Mouse (Mus musculus) hindbrain, postnatal 0 days (tissue): Measurements from ENCODE around the gene Ivd. TPM values are rescaled to one million over a fixed set of nuclear protein-coding genes. Genes with fewer than 3 reads are reported as not detected.

Source experiments
- ATAC-seq: fragments of 200-750 bp; cut with Nextera tagmentation; 2 replicates; pipeline ENCODE4 v1.8.0; 2017; ENCODE audit warnings: mild to moderate bottlenecking, moderate TSS enrichment, moderate library complexity
- DNase-seq: peaks from one replicate; pipeline ENCODE4 v3.0.0-alpha.2; 2015; ENCODE audit warnings: low spot score
- H3K27ac ChIP-seq: fragments of 300-500 bp; sonication (generic); 2 replicates; pipeline ENCODE4 v1.5.1; 2014; ENCODE audit warnings: mild to moderate bottlenecking
- H3K27me3 ChIP-seq: fragments of 300-500 bp; sonication (generic); 2 replicates; pipeline ENCODE4 v1.6.1; 2014; ENCODE audit warnings: low read length, mixed read lengths; ENCODE audit not compliant: insufficient read depth
- H3K36me3 ChIP-seq: fragments of 300-500 bp; sonication (generic); 2 replicates; pipeline ENCODE4 v1.6.1; 2014; ENCODE audit warnings: low read length, mixed read lengths; ENCODE audit not compliant: insufficient read depth
- H3K4me1 ChIP-seq: fragments of 300-500 bp; sonication (generic); 2 replicates; pipeline ENCODE4 v1.6.1; 2014; ENCODE audit warnings: antibody characterized with exemption, low read length, mixed read lengths; ENCODE audit not compliant: insufficient read depth
- H3K4me2 ChIP-seq: fragments of 300-500 bp; sonication (generic); 2 replicates; pipeline ENCODE4 v1.6.1; 2014; ENCODE audit warnings: low read depth, mild to moderate bottlenecking, low read length, moderate library complexity, mixed read lengths
- H3K4me3 ChIP-seq: fragments of 300-500 bp; sonication (generic); 2 replicates; pipeline ENCODE4 v1.5.1; 2014; ENCODE audit warnings: low read length
- H3K9ac ChIP-seq: fragments of 300-500 bp; sonication (generic); replicated peaks from 2 replicates; pipeline ENCODE4 v1.6.1; 2014; ENCODE audit warnings: mild to moderate bottlenecking, low read length, moderate library complexity, mixed read lengths
- H3K9me3 ChIP-seq: fragments of 300-500 bp; sonication (generic); 2 replicates; pipeline ENCODE4 v1.6.1; 2016; ENCODE audit warnings: low read length, mixed read lengths
- CTCF ChIP-seq: IDR thresholded peaks from 2 replicates; pipeline ENCODE4 v1.5.1; 2016; ENCODE audit warnings: antibody characterized with exemption, control low read depth, low read depth
- WGBS: fragments of 180-500 bp; shearing (Covaris S2); extraction: QIAGEN DNeasy Blood & Tissue Kit; methylation state at CpG from one replicate; pipeline ENCODE4 v1.1.7; 2014; 5-methylcytosine and 5-hydroxymethylcytosine counted together
- polyA plus RNA-seq: library from polyadenylated mRNA; unstranded; fragments of >200 nt; fragmentation: Nextera tagmentation; extraction: Ambion mirVana; gene quantifications from 2 replicates; pipeline ENCODE4 v1.2.1, GENCODE M21; 2015
- total RNA-seq: library from RNA; depleted of rRNA; stranded (reverse); fragments of >200 nt; gene quantifications from 2 replicates; pipeline ENCODE4 v1.2.3, GENCODE M21; 2014

The Ivd gene
- total and polyA plus RNA-seq, 2 experiments from 2014 or later: 61.7 to 101 TPM

GRCm38 (mm10) chr2:118876453-118876852 is 14.7 kb downstream of the Ivd start:
- H3K4me2 ChIP-seq: no peak overlapping the region
- ATAC-seq (no peak), DNase-seq (no peak)
- 95% methylated on average over 9 of the region's 9 CpGs for WGBS
- no peaks in the 10 kb centered on the region for H3K4me1 ChIP-seq
- no peak overlapping the region for H3K27ac ChIP-seq
- no peak for TF ChIP-seq CTCF
- no peak overlapping the region for H3K4me3 ChIP-seq
- H3K27me3 ChIP-seq: no peaks in the 10 kb centered on the region
- peaks cover 7% of the 10 kb centered on the region; the same call in 1 of the 2 replicates for H3K36me3 ChIP-seq
- no peaks in the 10 kb centered on the region for H3K9me3 ChIP-seq
- no peak overlapping the region for H3K9ac ChIP-seq

- H3K27ac ChIP-seq: no peak overlapping the region
- no peak for DNase-seq
- H3K4me1 ChIP-seq: no peaks in the 10 kb centered on the region
- H3K27me3 ChIP-seq: peaks cover 9% of the 10 kb centered on the region; the same call in 1 of the 2 replicates
- no peak overlapping the region for H3K4me3 ChIP-seq
- H3K4me2 ChIP-seq: no peak overlapping the region
- H3K9ac ChIP-seq: no peak overlapping the region
- WGBS: 81% methylated on average over 4 of the region's 4 CpGs
- H3K9me3 ChIP-seq: no peaks in the 10 kb centered on the region
- peaks cover 7% of the 10 kb centered on the region; the same call in 1 of the 2 replicates for H3K36me3 ChIP-seq
- ATAC-seq: no peak
- no peak for TF ChIP-seq CTCF
Measured at GRCm38 (mm10) chr2:118881019-118881418, 19.3 kb downstream of the Ivd start.

- Histone ChIP-seq H3K4me3 (no peak overlapping the region), H3K27ac (no peak overlapping the region), H3K9me3 (no peaks in the 10 kb centered on the region), H3K4me1 (no peaks in the 10 kb centered on the region), H3K27me3 (peaks cover 9% of the 10 kb centered on the region; the same call in 1 of the 2 replicates), H3K4me2 (no peak overlapping the region), H3K9ac (no peak overlapping the region), H3K36me3 (peaks cover 7% of the 10 kb centered on the region; the same call in 1 of the 2 replicates)
- no peak for TF ChIP-seq CTCF
- 86% methylated on average over 5 of the region's 5 CpGs for WGBS
- DNase-seq (no peak), ATAC-seq (no peak)
Measured at GRCm38 (mm10) chr2:118881956-118882355, 20.2 kb downstream of the Ivd start.

GRCm38 (mm10) chr2:118882840-118883679 is 21.3 kb downstream of the Ivd start:
- peak overlapping the region; percentile 80 for H3K4me2 ChIP-seq
- 0 out of 2 replicates have a peak overlapping the region, but pooled peaks have one; percentile 24 for H3K9ac ChIP-seq
- no peak overlapping the region for H3K27ac ChIP-seq
- peak overlapping the region; percentile 37 for H3K4me3 ChIP-seq
- H3K27me3 ChIP-seq: peaks cover 9% of the 10 kb centered on the region; the same call in 1 of the 2 replicates
- ATAC-seq: peak; percentile 77
- peak; percentile 100 for TF ChIP-seq CTCF
- WGBS: 2% methylated on average over 32 of the region's 32 CpGs
- no peaks in the 10 kb centered on the region for H3K36me3 ChIP-seq
- H3K9me3 ChIP-seq: no peaks in the 10 kb centered on the region
- H3K4me1 ChIP-seq: no peaks in the 10 kb centered on the region
- DNase-seq: peak; percentile 88

DNA sequence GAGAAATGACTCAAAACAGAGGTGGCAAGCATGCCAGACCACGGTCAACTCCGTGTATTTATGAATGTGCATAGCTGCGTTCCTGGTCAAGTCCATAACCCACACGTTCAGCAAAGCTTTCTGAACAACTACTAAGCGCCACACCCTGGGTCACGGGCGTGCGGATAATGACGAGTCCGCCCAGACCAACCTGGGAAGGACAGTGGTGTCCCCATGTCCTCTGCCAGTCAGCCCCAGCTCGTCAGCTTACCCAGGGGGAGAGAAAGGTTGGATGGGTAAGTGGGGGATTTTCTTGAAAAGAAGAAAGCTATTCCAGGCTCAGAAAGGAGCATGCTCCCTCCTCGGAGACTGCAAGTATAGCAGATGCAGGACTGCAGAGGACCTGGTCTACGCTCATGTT is 25.7 kb downstream of the Ivd start:
- H3K9ac ChIP-seq: no peak overlapping the region
- 65% methylated on average over 13 of the region's 13 CpGs for WGBS
- ATAC-seq (no peak), DNase-seq (no peak)
- H3K36me3 ChIP-seq: no peaks in the 10 kb centered on the region
- no peaks in the 10 kb centered on the region for H3K9me3 ChIP-seq
- peaks cover 9% of the 10 kb centered on the region; the same call in 1 of the 2 replicates for H3K27me3 ChIP-seq
- TF ChIP-seq CTCF: peak; percentile 11; the same call in 1 of the 2 replicates
- peak overlapping the region; percentile 36 for H3K4me2 ChIP-seq
- no peak overlapping the region for H3K27ac ChIP-seq
- H3K4me1 ChIP-seq: no peaks in the 10 kb centered on the region
- no peak overlapping the region for H3K4me3 ChIP-seq

- DNase-seq (no peak), ATAC-seq (peak; percentile 25)
- Histone ChIP-seq H3K27me3 (peaks cover 9% of the 10 kb centered on the region; the same call in 1 of the 2 replicates), H3K27ac (no peak overlapping the region), H3K36me3 (no peaks in the 10 kb centered on the region), H3K9ac (no peak overlapping the region), H3K9me3 (no peaks in the 10 kb centered on the region), H3K4me3 (no peak overlapping the region), H3K4me2 (peak overlapping the region; percentile 36), H3K4me1 (no peaks in the 10 kb centered on the region)
- TF ChIP-seq CTCF: no peak
- WGBS: 29% methylated on average over 14 of the region's 14 CpGs
Measured at GRCm38 (mm10) chr2:118887845-118888548, 26.2 kb downstream of the Ivd start.
